Mouse (Mus musculus) midbrain, embryonic 13.5 days (tissue): Measurements from ENCODE around the gene Tssk6. TPM values are rescaled to one million over a fixed set of nuclear protein-coding genes. Genes with fewer than 3 reads are reported as not detected.
"Not testable (repeated sequence)": the region's sequence is repeated elsewhere in the genome, so short reads cannot be mapped to it uniquely, and the experiment has no call there.

Experiments
- ATAC-seq: fragments of 200-750 bp; cut with Nextera tagmentation; 2 replicates; pipeline ENCODE4 v1.8.0; 2017; ENCODE audit warnings: mild to moderate bottlenecking, moderate TSS enrichment, moderate library complexity
- H3K27ac ChIP-seq: fragments of 300-500 bp; sonication (generic); 2 replicates; pipeline ENCODE4 v1.5.1; 2015; ENCODE audit warnings: inconsistent platforms, mild to moderate bottlenecking, moderate library complexity
- H3K27me3 ChIP-seq: fragments of 300-500 bp; sonication (generic); 2 replicates; pipeline ENCODE4 v1.6.1; 2015; ENCODE audit warnings: mild to moderate bottlenecking, inconsistent platforms
- H3K36me3 ChIP-seq: fragments of 300-500 bp; sonication (generic); 2 replicates; pipeline ENCODE4 v1.6.1; 2015; ENCODE audit warnings: mild to moderate bottlenecking, inconsistent platforms
- H3K4me1 ChIP-seq: fragments of 300-500 bp; sonication (generic); replicated peaks from 2 replicates; pipeline ENCODE4 v1.6.1; 2015; ENCODE audit warnings: inconsistent platforms
- H3K4me2 ChIP-seq: fragments of 300-500 bp; sonication (generic); replicated peaks from 2 replicates; pipeline ENCODE4 v1.6.1; 2015; ENCODE audit warnings: moderate library complexity, mild to moderate bottlenecking, inconsistent platforms
- H3K4me3 ChIP-seq: fragments of 300-500 bp; sonication (generic); replicated peaks from 2 replicates; pipeline ENCODE4 v1.5.1; 2015; ENCODE audit warnings: mild to moderate bottlenecking, inconsistent platforms
- H3K9ac ChIP-seq: fragments of 300-500 bp; sonication (generic); replicated peaks from 2 replicates; pipeline ENCODE4 v1.6.1; 2015; ENCODE audit warnings: mild to moderate bottlenecking, inconsistent platforms
- H3K9me3 ChIP-seq: fragments of 300-500 bp; sonication (generic); 2 replicates; pipeline ENCODE4 v1.6.1; 2016; ENCODE audit warnings: mild to moderate bottlenecking, inconsistent platforms
- whole genome bisulfite sequencing: fragments of 180-500 bp; shearing (Covaris S2); methylation state at CpG from one replicate; pipeline ENCODE4 v1.1.7; 2015; 5-methylcytosine and 5-hydroxymethylcytosine counted together
- polyA plus RNA-seq: library from polyadenylated mRNA; unstranded; fragments of >200 nt; fragmentation: Nextera tagmentation; extraction: Ambion mirVana; gene quantifications from 2 replicates; pipeline ENCODE4 v1.2.1, GENCODE M21; 2015

Gene Tssk6
- polyA plus RNA-seq, 1 experiment from 2014 or later = 4.1 TPM

- Histone ChIP-seq H3K4me3 (no peak overlapping the region), H3K4me1 (no peaks in the 10 kb centered on the region), H3K36me3 (peaks cover 4% of the 10 kb centered on the region; the same call in 1 of the 2 replicates), H3K9ac (no peak overlapping the region), H3K4me2 (no peak overlapping the region), H3K27ac (no peak overlapping the region), H3K27me3 (no peaks in the 10 kb centered on the region), H3K9me3 (no peaks in the 10 kb centered on the region)
- ATAC-seq = no peak
These were observed 24.9 kb downstream of the Tssk6 start for GRCm38 (mm10) chr8:69926901-69927300.

GRCm38 (mm10) chr8:69933811-69934210, 31.8 kb downstream of the Tssk6 start:
- H3K27me3 ChIP-seq = no peaks in the 10 kb centered on the region
- no peak overlapping the region for H3K27ac ChIP-seq
- 94% methylated on average over 2 of the region's 2 CpGs for WGBS
- no peak overlapping the region for H3K4me2 ChIP-seq
- no peaks in the 10 kb centered on the region for H3K9me3 ChIP-seq
- H3K4me3 ChIP-seq = no peak overlapping the region
- H3K4me1 ChIP-seq = peaks cover 14% of the 10 kb centered on the region
- no peak for ATAC-seq
- peaks cover 20% of the 10 kb centered on the region for H3K36me3 ChIP-seq
- H3K9ac ChIP-seq = no peak overlapping the region

GRCm38 (mm10) chr8:69934582-69934981, 32.6 kb downstream of the Tssk6 start:
- H3K4me3 ChIP-seq = no peak overlapping the region
- no peak for ATAC-seq
- no peaks in the 10 kb centered on the region for H3K27me3 ChIP-seq
- H3K36me3 ChIP-seq = peaks cover 18% of the 10 kb centered on the region
- H3K9ac ChIP-seq = no peak overlapping the region; the same call in 1 of the 2 replicates
- WGBS = 92% methylated on average over 5 of the region's 5 CpGs
- H3K9me3 ChIP-seq = no peaks in the 10 kb centered on the region
- H3K27ac ChIP-seq = no peak overlapping the region
- peaks cover 14% of the 10 kb centered on the region for H3K4me1 ChIP-seq
- H3K4me2 ChIP-seq = no peak overlapping the region

- H3K27me3 ChIP-seq = no peaks in the 10 kb centered on the region
- peaks cover 18% of the 10 kb centered on the region for H3K36me3 ChIP-seq
- H3K9ac ChIP-seq = no peak overlapping the region
- peak overlapping the region; percentile 30; the same call in 1 of the 2 replicates for H3K27ac ChIP-seq
- no peak overlapping the region for H3K4me3 ChIP-seq
- no peak overlapping the region for H3K4me2 ChIP-seq
- 94% methylated on average over 3 of the region's 3 CpGs for WGBS
- H3K4me1 ChIP-seq = peaks cover 14% of the 10 kb centered on the region
- H3K9me3 ChIP-seq = no peaks in the 10 kb centered on the region
- no peak for ATAC-seq
These were observed 33.4 kb downstream of the Tssk6 start for GRCm38 (mm10) chr8:69935431-69935830.

- Histone ChIP-seq H3K36me3 (peaks cover 18% of the 10 kb centered on the region), H3K4me3 (no peak overlapping the region)
- WGBS = 65% methylated on average over 7 of the region's 7 CpGs
These were observed 34.2 kb downstream of the Tssk6 start for GRCm38 (mm10) chr8:69936050-69936794.

GRCm38 (mm10) chr8:69937466-69937865, 35.5 kb downstream of the Tssk6 start:
- no peak overlapping the region for H3K4me2 ChIP-seq
- H3K9ac ChIP-seq = no peak overlapping the region
- H3K36me3 ChIP-seq = peaks cover 18% of the 10 kb centered on the region
- peaks cover 14% of the 10 kb centered on the region for H3K4me1 ChIP-seq
- H3K27me3 ChIP-seq = no peaks in the 10 kb centered on the region
- ATAC-seq = no peak
- H3K4me3 ChIP-seq = no peak overlapping the region
- no peak overlapping the region for H3K27ac ChIP-seq
- whole genome bisulfite sequencing = 85% methylated on average over 3 of the region's 3 CpGs
- H3K9me3 ChIP-seq = no peaks in the 10 kb centered on the region

More at GRCm38 (mm10) chr8:69936050-69936794, 34.2 kb downstream of the Tssk6 start:
- no peak overlapping the region for H3K9ac ChIP-seq
- H3K27me3 ChIP-seq = no peaks in the 10 kb centered on the region
- H3K4me2 ChIP-seq = no peak overlapping the region
- peak; percentile 74 for ATAC-seq
- peaks cover 14% of the 10 kb centered on the region for H3K4me1 ChIP-seq
- peak overlapping the region; percentile 61 for H3K27ac ChIP-seq
- no peaks in the 10 kb centered on the region for H3K9me3 ChIP-seq

GRCm38 (mm10) chr8:69938245-69938982, 36.4 kb downstream of the Tssk6 start:
- Histone ChIP-seq H3K9me3 (no peaks in the 10 kb centered on the region), H3K36me3 (peaks cover 18% of the 10 kb centered on the region), H3K4me1 (peaks cover 14% of the 10 kb centered on the region), H3K27ac (no peak overlapping the region), H3K9ac (no peak overlapping the region), H3K4me2 (no peak overlapping the region), H3K27me3 (no peaks in the 10 kb centered on the region), H3K4me3 (no peak overlapping the region)
- ATAC-seq = no peak
- 93% methylated on average over 6 of the region's 6 CpGs for WGBS

GRCm38 (mm10) chr8:69939633-69940032, 37.6 kb downstream of the Tssk6 start:
- H3K4me1 ChIP-seq = peaks cover 14% of the 10 kb centered on the region
- peaks cover 10% of the 10 kb centered on the region for H3K36me3 ChIP-seq
- 60% methylated on average over 3 of the region's 3 CpGs for WGBS
- H3K4me2 ChIP-seq = no peak overlapping the region
- H3K9ac ChIP-seq = no peak overlapping the region
- H3K9me3 ChIP-seq = no peaks in the 10 kb centered on the region
- no peak overlapping the region for H3K4me3 ChIP-seq
- no peaks in the 10 kb centered on the region for H3K27me3 ChIP-seq
- H3K27ac ChIP-seq = no peak overlapping the region
- ATAC-seq = no peak

GRCm38 (mm10) chr8:69940386-69940785, 38.4 kb downstream of the Tssk6 start:
- Histone ChIP-seq H3K9me3 (no peaks in the 10 kb centered on the region), H3K9ac (no peak overlapping the region), H3K4me2 (no peak overlapping the region), H3K4me3 (no peak overlapping the region), H3K27ac (no peak overlapping the region), H3K27me3 (no peaks in the 10 kb centered on the region), H3K4me1 (peaks cover 14% of the 10 kb centered on the region), H3K36me3 (peaks cover 4% of the 10 kb centered on the region)
- 93% methylated on average over 2 of the region's 2 CpGs for WGBS
- ATAC-seq = no peak

- not testable (repeated sequence) for H3K36me3 ChIP-seq, H3K27me3 ChIP-seq, H3K9ac ChIP-seq, H3K27ac ChIP-seq, H3K4me2 ChIP-seq, H3K4me3 ChIP-seq, ATAC-seq, H3K4me1 ChIP-seq, H3K9me3 ChIP-seq
- WGBS = 89% methylated on average over 2 of the region's 3 CpGs
These were observed 40.5 kb downstream of the Tssk6 start for GRCm38 (mm10) chr8:69942495-69942894.

- no peaks in the 10 kb centered on the region for H3K9me3 ChIP-seq
- whole genome bisulfite sequencing = 100% methylated on average over 2 of the region's 2 CpGs
- H3K36me3 ChIP-seq = 0 out of 2 replicates have a peak, but pooled peaks cover 9% of the 10 kb centered on the region
- no peak overlapping the region for H3K27ac ChIP-seq
- ATAC-seq = no peak
- H3K9ac ChIP-seq = no peak overlapping the region
- no peak overlapping the region for H3K4me2 ChIP-seq
- H3K27me3 ChIP-seq = no peaks in the 10 kb centered on the region
- no peaks in the 10 kb centered on the region for H3K4me1 ChIP-seq
- H3K4me3 ChIP-seq = no peak overlapping the region
These were observed 48.3 kb downstream of the Tssk6 start for GRCm38 (mm10) chr8:69950300-69950699.
